Mouse (Mus musculus): ENCODE measurements around the gene Cts3.

DNA sequence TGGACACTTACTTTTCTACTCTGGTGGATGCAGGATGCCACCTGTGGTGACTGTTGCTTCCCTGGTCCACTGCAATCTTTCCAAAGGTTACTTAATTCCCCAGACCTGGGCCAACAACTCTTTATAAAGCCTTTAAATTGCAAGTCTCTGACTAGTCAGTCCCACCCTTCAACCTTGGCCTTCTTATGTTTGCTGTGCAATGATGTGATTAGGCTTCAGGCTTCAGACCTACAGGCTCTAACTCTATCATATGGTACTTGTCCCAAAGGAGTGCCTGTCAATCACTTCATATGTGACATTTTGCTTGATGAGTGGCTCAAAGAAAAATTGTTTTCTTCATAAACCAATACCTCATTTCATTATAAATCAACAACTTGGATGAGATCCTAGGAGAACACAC is at the start of gene Cts3:
- TF ChIP-seq CTCF (IDR thresholded peaks at IDR 0.05; ENCODE audit: borderline replicate concordance, insufficient read depth, low read depth, low read length), result no peak
- TF ChIP-seq POLR2A (IDR thresholded peaks at IDR 0.05; ENCODE audit: borderline replicate concordance, insufficient read depth, low read length), result no peak

Data from cerebellum, adult 2 months (tissue).